In genomic region chr4:118297844-118298243, GRCm38 (mm10) we compare ENCODE assay signal across 10 mouse cellular contexts. TPM values are rescaled to one million over a fixed set of nuclear protein-coding genes. Genes with fewer than 3 reads are reported as not detected.
DNase-seq lines count a peak whose midpoint lies in the region; ATAC-seq lines count a peak whose summit lies in the region.
"Had no signal": no experiment of that assay in that cellular context is flagged by ENCODE, and none has a peak within 500 bp of the region (broad histone marks: within the 10 kb centered on the region; RNA-seq: fewer than 3 reads in every experiment).

No protein-coding gene starts in this region.

- no peak overlapping the region for H3K4me2 ChIP-seq in forebrain, embryonic 15.5 days (replicated peaks)
- no peak overlapping the region for H3K4me2 ChIP-seq in lung, embryonic 16.5 days (ENCODE audit: low read depth, low read length)
- no peak overlapping the region for H3K4me2 ChIP-seq in hindbrain, embryonic 11.5 days (replicated peaks; ENCODE audit: low read depth, low read length)
- no peak overlapping the region for H3K4me2 ChIP-seq in midbrain, embryonic 14.5 days (ENCODE audit: low read length)

- H3K4me1 ChIP-seq in forebrain, embryonic 10.5 days = peaks cover 28% of the 10 kb centered on the region
- H3K4me1 ChIP-seq in forebrain, embryonic 15.5 days = peaks cover 10% of the 10 kb centered on the region
- no peaks in the 10 kb centered on the region for H3K4me1 ChIP-seq in lung, embryonic 16.5 days (replicated peaks; ENCODE audit: control insufficient read depth, insufficient read depth, low read length)
- no peaks in the 10 kb centered on the region for H3K4me1 ChIP-seq in hindbrain, embryonic 11.5 days (replicated peaks; ENCODE audit: control insufficient read depth, insufficient read depth, low read length)
- H3K4me1 ChIP-seq in midbrain, embryonic 14.5 days (ENCODE audit: control insufficient read depth, insufficient read depth, low read length) = peaks cover 5% of the 10 kb centered on the region; the same call in 1 of the 2 replicates

- no peak overlapping the region for H3K9ac ChIP-seq in forebrain, embryonic 15.5 days (replicated peaks)
- H3K9ac ChIP-seq in lung, embryonic 16.5 days (ENCODE audit: low read length) = peak overlapping the region; percentile 33; the same call in 1 of the 2 replicates
- H3K9ac ChIP-seq in hindbrain, embryonic 11.5 days (ENCODE audit: low read depth, low read length) = no peak overlapping the region
- no peak overlapping the region for H3K9ac ChIP-seq in midbrain, embryonic 14.5 days (replicated peaks; ENCODE audit: low read length)

- DNase-seq in forebrain, embryonic 10.5 days (ENCODE audit: extremely low spot score, low spot score) = no peak
- no peak for DNase-seq in lung, postnatal 10 days
- DNase-seq in hindbrain, embryonic 11.5 days (ENCODE audit: low spot score) = peak; percentile 49
- no peak for DNase-seq in midbrain, embryonic 14.5 days
- DNase-seq in natural killer cell, adult 2 months (ENCODE audit: low spot score in 2 of 2) = no peak
- DNase-seq in left cerebral cortex, adult 11 months (ENCODE audit: low spot score) = no peak
- DNase-seq: cerebellum, adult 2 months; right cerebral cortex, adult 18-20 months had no signal

- 18% methylated on average over 5 of the region's 5 CpGs for WGBS in forebrain, embryonic 10.5 days
- 16% methylated on average over 5 of the region's 5 CpGs for WGBS in forebrain, embryonic 15.5 days
- 10% methylated on average over 5 of the region's 5 CpGs for WGBS in lung, embryonic 16.5 days
- 22% methylated on average over 5 of the region's 5 CpGs for WGBS in hindbrain, embryonic 11.5 days
- 9% methylated on average over 5 of the region's 5 CpGs for WGBS in midbrain, embryonic 14.5 days

- no peaks in the 10 kb centered on the region for H3K9me3 ChIP-seq in forebrain, embryonic 10.5 days
- H3K9me3 ChIP-seq in forebrain, embryonic 15.5 days = no peaks in the 10 kb centered on the region
- no peaks in the 10 kb centered on the region for H3K9me3 ChIP-seq in lung, embryonic 16.5 days (ENCODE audit: control insufficient read depth, low read length)
- no peaks in the 10 kb centered on the region for H3K9me3 ChIP-seq in hindbrain, embryonic 11.5 days (ENCODE audit: control insufficient read depth, low read length)
- no peaks in the 10 kb centered on the region for H3K9me3 ChIP-seq in midbrain, embryonic 14.5 days (ENCODE audit: control insufficient read depth, low read length)

- peak overlapping the region; percentile 26; the same call in 1 of the 2 replicates for H3K27ac ChIP-seq in forebrain, embryonic 10.5 days
- H3K27ac ChIP-seq in forebrain, embryonic 15.5 days (replicated peaks) = no peak overlapping the region
- H3K27ac ChIP-seq in lung, embryonic 16.5 days (ENCODE audit: low read length) = no peak overlapping the region
- 0 out of 2 replicates have a peak overlapping the region, but pooled peaks have one; percentile 36 for H3K27ac ChIP-seq in hindbrain, embryonic 11.5 days (ENCODE audit: low read depth, low read length)
- no peak overlapping the region for H3K27ac ChIP-seq in midbrain, embryonic 14.5 days (replicated peaks; ENCODE audit: low read depth, low read length)

- no peak for ATAC-seq in forebrain, embryonic 15.5 days (replicated peaks)
- ATAC-seq in lung, embryonic 16.5 days (ENCODE audit: low read depth) = 0 out of 2 replicates have a peak, but pooled peaks have one; percentile 18
- ATAC-seq in hindbrain, embryonic 11.5 days (ENCODE audit: low FRiP score) = peak; percentile 51
- peak; percentile 19; the same call in 1 of the 2 replicates for ATAC-seq in midbrain, embryonic 14.5 days (ENCODE audit: low FRiP score, low TSS enrichment)

- no peaks in the 10 kb centered on the region for H3K36me3 ChIP-seq in forebrain, embryonic 10.5 days (replicated peaks)
- H3K36me3 ChIP-seq in forebrain, embryonic 15.5 days = no peaks in the 10 kb centered on the region
- H3K36me3 ChIP-seq in lung, embryonic 16.5 days (ENCODE audit: control insufficient read depth, insufficient read depth, low read length) = no peaks in the 10 kb centered on the region
- no peaks in the 10 kb centered on the region for H3K36me3 ChIP-seq in hindbrain, embryonic 11.5 days (ENCODE audit: control insufficient read depth, insufficient read depth, low read length)
- no peaks in the 10 kb centered on the region for H3K36me3 ChIP-seq in midbrain, embryonic 14.5 days (ENCODE audit: control insufficient read depth, insufficient read depth, low read length)

- H3K27me3 ChIP-seq in forebrain, embryonic 10.5 days (ENCODE audit: poor library complexity, severe bottlenecking) = peaks cover 45% of the 10 kb centered on the region
- no peaks in the 10 kb centered on the region for H3K27me3 ChIP-seq in forebrain, embryonic 15.5 days
- H3K27me3 ChIP-seq in lung, embryonic 16.5 days (ENCODE audit: control insufficient read depth, insufficient read depth, low read depth, low read length) = peaks cover 2% of the 10 kb centered on the region; the same call in 1 of the 2 replicates
- no peaks in the 10 kb centered on the region for H3K27me3 ChIP-seq in hindbrain, embryonic 11.5 days (ENCODE audit: control insufficient read depth, insufficient read depth, low read length)
- no peaks in the 10 kb centered on the region for H3K27me3 ChIP-seq in midbrain, embryonic 14.5 days (ENCODE audit: control insufficient read depth, insufficient read depth, low read length)

- H3K4me3 ChIP-seq in forebrain, embryonic 10.5 days = no peak overlapping the region
- no peak overlapping the region for H3K4me3 ChIP-seq in forebrain, embryonic 15.5 days
- no peak overlapping the region for H3K4me3 ChIP-seq in lung, embryonic 16.5 days (ENCODE audit: low read length)
- no peak overlapping the region for H3K4me3 ChIP-seq in hindbrain, embryonic 11.5 days (ENCODE audit: low read depth, low read length)
- H3K4me3 ChIP-seq in midbrain, embryonic 14.5 days (replicated peaks; ENCODE audit: low read depth, low read length) = no peak overlapping the region

RNA-seq across cellular contexts. Expression of gene Ptprf, which starts 6.6 kb away (rescaled TPM):
- 99.7 and 102 TPM in 2 replicates for polyA plus RNA-seq in forebrain, embryonic 10.5 days (2016; fragmentation: Nextera tagmentation; extraction: Ambion mirVana)
- 75.9 and 76.1 TPM in 2 replicates for polyA plus RNA-seq in forebrain, embryonic 15.5 days (2015; fragmentation: Nextera tagmentation; extraction: Ambion mirVana)
- 79.7 and 84.3 TPM in 2 replicates for polyA plus RNA-seq in lung, embryonic 16.5 days (2015; fragmentation: Nextera tagmentation; extraction: Ambion mirVana)
- 62.4 and 66.0 TPM in 2 replicates for polyA plus RNA-seq in hindbrain, embryonic 11.5 days (2014; fragmentation: Nextera tagmentation; extraction: Ambion mirVana)
- polyA plus RNA-seq in midbrain, embryonic 14.5 days (2014; fragmentation: Nextera tagmentation; extraction: Ambion mirVana) = 69.5 and 73.4 TPM in 2 replicates

Comparison
In these comparisons a context has a peak if more than half of its experiments do, and no peak if none do; other contexts are left out.
1. H3K27ac ChIP-seq: peak in forebrain, embryonic 10.5 days (single experiment) and hindbrain, embryonic 11.5 days (single experiment); none in forebrain, embryonic 15.5 days (single experiment), lung, embryonic 16.5 days (single experiment) and midbrain, embryonic 14.5 days (single experiment).